Mouse (Mus musculus): ENCODE results near the gene Syngr4. TPM values are rescaled to one million over a fixed set of nuclear protein-coding genes. Genes with fewer than 3 reads are reported as not detected.

The Syngr4 gene
- polyA plus RNA-seq, 1 experiment: not detected

- H3K4me3 ChIP-seq (replicated peaks; ENCODE audit: control insufficient read depth, low read depth, low read length): peak overlapping the region; percentile 62
- TF ChIP-seq CTCF (IDR thresholded peaks at IDR 0.05; ENCODE audit: control insufficient read depth, insufficient read depth, low read length) (peak; percentile 48; the same call in 1 of the 2 replicates), POLR2A (IDR thresholded peaks at IDR 0.05; ENCODE audit: borderline replicate concordance, control insufficient read depth, low read depth, low read length) (no peak)
- H3K4me1 ChIP-seq (ENCODE audit: control insufficient read depth, insufficient read depth, low read length): peaks cover 11% of the 10 kb centered on the region
- WGBS: 8% methylated on average over 14 of the region's 14 CpGs
- H3K27ac ChIP-seq (ENCODE audit: control insufficient read depth, insufficient read depth, low read depth, low read length, poor library complexity): peak overlapping the region; percentile 90
Measured at GRCm38 (mm10) chr7:45924429-45924816, 27.9 kb upstream of the Syngr4 start.

GRCm38 (mm10) chr7:45923762-45924428 lies 27.4 kb upstream of the Syngr4 start, which contains the start of gene Ccdc114:
Ccdc114 (plus strand) TSS chr7:45924072.
- H3K4me1 ChIP-seq (ENCODE audit: control insufficient read depth, insufficient read depth, low read length): peaks cover 14% of the 10 kb centered on the region
- 2% methylated on average over 24 of the region's 24 CpGs for WGBS
- H3K4me3 ChIP-seq (replicated peaks; ENCODE audit: control insufficient read depth, low read depth, low read length): peak within 1 kb of the TSS; percentile 73
- no peak for TF ChIP-seq CTCF (IDR thresholded peaks at IDR 0.05; ENCODE audit: control insufficient read depth, insufficient read depth, low read length)
- peak; percentile 79 for TF ChIP-seq POLR2A (IDR thresholded peaks at IDR 0.05; ENCODE audit: borderline replicate concordance, control insufficient read depth, low read depth, low read length)
- H3K27ac ChIP-seq (ENCODE audit: control insufficient read depth, insufficient read depth, low read depth, low read length, poor library complexity): peak within 1 kb of the TSS; percentile 90

DNA sequence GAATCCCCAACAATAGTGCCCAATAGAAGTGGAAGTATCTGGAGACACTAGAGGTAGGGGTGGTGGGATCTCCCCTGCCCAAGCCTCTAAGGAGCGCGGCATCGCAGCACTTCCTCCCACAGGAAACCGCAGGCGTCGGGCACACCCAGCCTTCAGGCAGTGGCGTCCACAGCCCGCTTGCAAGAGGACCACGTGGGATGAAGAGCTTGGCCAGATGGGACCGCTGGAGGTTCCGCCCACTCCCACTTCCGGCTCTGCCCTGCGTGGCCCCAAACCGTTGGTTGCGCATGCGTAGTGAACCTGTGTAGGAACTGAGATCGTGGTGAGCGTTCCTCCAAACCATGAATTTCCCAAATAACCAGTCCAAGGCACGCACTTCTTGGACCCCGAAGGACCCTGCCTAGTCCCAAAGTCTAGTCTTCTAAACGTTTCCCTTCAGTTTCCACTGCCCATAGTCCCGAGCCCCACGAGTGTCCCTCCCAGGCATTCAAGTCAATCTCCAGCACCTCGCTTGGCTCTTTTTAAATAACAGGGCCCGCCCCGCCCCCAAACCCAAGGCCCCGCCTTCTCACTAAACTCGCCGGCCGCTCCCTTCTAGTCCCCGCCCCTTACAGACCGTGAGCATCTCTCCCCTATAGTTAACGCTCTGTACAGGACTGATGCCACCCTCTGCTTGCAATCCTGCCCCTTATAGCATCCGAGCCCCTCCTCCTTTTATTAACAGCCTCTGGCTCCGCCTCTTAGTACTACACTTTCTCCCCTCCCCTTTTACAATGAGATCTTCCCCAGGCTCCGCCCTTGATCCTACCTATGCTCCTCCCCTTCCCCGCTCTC lies 26.6 kb upstream of the Syngr4 start:
- Histone ChIP-seq H3K4me3 (replicated peaks; ENCODE audit: control insufficient read depth, low read depth, low read length) (peak overlapping the region; percentile 73), H3K27ac (ENCODE audit: control insufficient read depth, insufficient read depth, low read depth, low read length, poor library complexity) (peak overlapping the region; percentile 90), H3K4me1 (ENCODE audit: control insufficient read depth, insufficient read depth, low read length) (peaks cover 14% of the 10 kb centered on the region)
- TF ChIP-seq POLR2A (IDR thresholded peaks at IDR 0.05; ENCODE audit: borderline replicate concordance, control insufficient read depth, low read depth, low read length) (peak; percentile 54), CTCF (IDR thresholded peaks at IDR 0.05; ENCODE audit: control insufficient read depth, insufficient read depth, low read length) (no peak)
- WGBS: under 1% methylated on average over 37 of the region's 37 CpGs

- Histone ChIP-seq H3K4me3 (replicated peaks; ENCODE audit: control insufficient read depth, low read depth, low read length) (no peak overlapping the region), H3K4me1 (ENCODE audit: control insufficient read depth, insufficient read depth, low read length) (peaks cover 18% of the 10 kb centered on the region), H3K27ac (ENCODE audit: control insufficient read depth, insufficient read depth, low read depth, low read length, poor library complexity) (peak overlapping the region; percentile 90)
- WGBS: 45% methylated on average over 12 of the region's 12 CpGs
- TF ChIP-seq POLR2A (IDR thresholded peaks at IDR 0.05; ENCODE audit: borderline replicate concordance, control insufficient read depth, low read depth, low read length) (no peak), CTCF (IDR thresholded peaks at IDR 0.05; ENCODE audit: control insufficient read depth, insufficient read depth, low read length) (no peak)
Measured at GRCm38 (mm10) chr7:45921950-45922600, 25.6 kb upstream of the Syngr4 start.

GRCm38 (mm10) chr7:45921242-45921621 lies 24.7 kb upstream of the Syngr4 start, which contains the start of gene Emp3:
Emp3 (minus strand) TSS chr7:45921404.
- peaks cover 19% of the 10 kb centered on the region for H3K4me1 ChIP-seq (ENCODE audit: control insufficient read depth, insufficient read depth, low read length)
- WGBS: 1% methylated on average over 9 of the region's 9 CpGs

GRCm38 (mm10) chr7:45920583-45921241 lies 24.2 kb upstream of the Syngr4 start:
- H3K4me3 ChIP-seq (replicated peaks; ENCODE audit: control insufficient read depth, low read depth, low read length): peak overlapping the region; percentile 66
- TF ChIP-seq CTCF (IDR thresholded peaks at IDR 0.05; ENCODE audit: control insufficient read depth, insufficient read depth, low read length) (no peak), POLR2A (IDR thresholded peaks at IDR 0.05; ENCODE audit: borderline replicate concordance, control insufficient read depth, low read depth, low read length) (no peak)
- H3K4me1 ChIP-seq (ENCODE audit: control insufficient read depth, insufficient read depth, low read length): peaks cover 19% of the 10 kb centered on the region
- peak overlapping the region; percentile 84 for H3K27ac ChIP-seq (ENCODE audit: control insufficient read depth, insufficient read depth, low read depth, low read length, poor library complexity)
- 1% methylated on average over 9 of the region's 9 CpGs for WGBS

More at GRCm38 (mm10) chr7:45921242-45921621, 24.7 kb upstream of the Syngr4 start, which contains the start of gene Emp3:
- peak within 1 kb of the TSS; percentile 90 for H3K27ac ChIP-seq (ENCODE audit: control insufficient read depth, insufficient read depth, low read depth, low read length, poor library complexity)
- no peak for TF ChIP-seq CTCF (IDR thresholded peaks at IDR 0.05; ENCODE audit: control insufficient read depth, insufficient read depth, low read length)
- TF ChIP-seq POLR2A (IDR thresholded peaks at IDR 0.05; ENCODE audit: borderline replicate concordance, control insufficient read depth, low read depth, low read length): peak; percentile 61; the same call in 1 of the 2 replicates
- peak within 1 kb of the TSS; percentile 66 for H3K4me3 ChIP-seq (replicated peaks; ENCODE audit: control insufficient read depth, low read depth, low read length)

DNA sequence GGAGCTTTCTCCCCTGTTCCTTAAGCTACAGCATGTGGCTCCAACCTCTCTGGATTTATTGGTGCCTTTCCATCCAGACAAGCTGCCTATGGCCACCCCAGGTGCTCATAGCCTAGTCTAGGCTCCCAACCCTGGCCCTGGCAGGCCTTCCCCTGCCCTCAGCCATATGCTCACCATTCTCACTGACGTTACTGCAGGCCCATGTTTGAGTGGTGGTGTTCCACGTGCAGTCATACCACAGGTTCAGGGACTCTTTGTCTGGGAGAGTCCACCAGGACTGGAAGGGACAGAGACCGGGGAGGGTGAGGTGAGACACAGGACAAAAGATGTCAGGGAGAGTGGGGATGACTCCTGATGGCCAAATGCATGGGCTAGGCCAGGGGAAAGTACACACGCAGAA lies 23.2 kb upstream of the Syngr4 start:
- H3K4me1 ChIP-seq (ENCODE audit: control insufficient read depth, insufficient read depth, low read length): peaks cover 19% of the 10 kb centered on the region
- TF ChIP-seq POLR2A (IDR thresholded peaks at IDR 0.05; ENCODE audit: borderline replicate concordance, control insufficient read depth, low read depth, low read length) (no peak), CTCF (IDR thresholded peaks at IDR 0.05; ENCODE audit: control insufficient read depth, insufficient read depth, low read length) (no peak)
- H3K4me3 ChIP-seq (replicated peaks; ENCODE audit: control insufficient read depth, low read depth, low read length): peak overlapping the region; percentile 66
- 17% methylated on average over 4 of the region's 4 CpGs for WGBS
- peak overlapping the region; percentile 84 for H3K27ac ChIP-seq (ENCODE audit: control insufficient read depth, insufficient read depth, low read depth, low read length, poor library complexity)
